Mouse (Mus musculus): ENCODE data around the gene Prx.
"Not testable (repeated sequence)": the region's sequence is repeated elsewhere in the genome, so short reads cannot be mapped to it uniquely, and the experiment has no call there.

The Prx gene

GRCm38 (mm10) chr7:27483860-27484259 is 15.3 kb upstream of the Prx start:
- no peak for DNase-seq (ENCODE audit: low read depth in 1 of 2, low spot score in 2 of 2)

DNA sequence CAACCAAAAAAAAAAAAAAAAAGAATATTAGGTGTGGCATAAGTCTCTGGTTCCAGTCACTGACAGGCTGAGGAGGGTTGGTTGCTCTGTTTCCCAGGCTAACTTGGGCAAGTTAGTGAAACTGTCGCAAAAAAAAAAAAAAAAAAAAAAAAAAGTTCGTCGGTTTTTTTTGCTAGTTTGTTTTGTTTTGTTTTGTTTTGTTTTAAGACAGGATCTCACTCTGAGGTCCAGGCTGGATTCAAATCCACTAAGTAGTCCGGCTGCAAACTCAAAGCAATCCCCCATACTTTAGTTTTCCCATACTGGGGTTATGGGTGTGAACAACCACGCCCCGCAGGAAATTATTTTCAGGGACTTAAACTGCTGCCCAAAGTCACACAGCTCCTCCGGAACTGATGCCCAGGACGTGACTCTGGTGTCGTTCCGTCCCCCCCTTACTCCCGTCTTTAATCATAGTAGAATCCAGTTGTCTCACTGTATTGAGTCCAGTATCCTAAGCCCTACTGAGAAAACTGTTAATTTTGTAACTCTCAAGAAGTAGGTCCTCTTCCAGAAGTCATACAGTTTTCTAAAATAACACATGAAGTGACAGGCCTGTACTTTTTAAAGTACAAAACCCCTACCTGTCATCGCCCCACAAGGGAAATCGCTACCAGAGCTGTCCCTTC is 12.9 kb upstream of the Prx start:
- no peak for DNase-seq (ENCODE audit: low read depth in 1 of 2, low spot score in 2 of 2)

- peak; percentile 99 to 100 for DNase-seq (ENCODE audit: low read depth in 1 of 2, low spot score in 2 of 2)
Observed at GRCm38 (mm10) chr7:27486770-27487697, 12.1 kb upstream of the Prx start, which contains the start of gene Sertad1. Sertad1 (plus strand) TSS chr7:27486910.

GRCm38 (mm10) chr7:27487740-27488268 is 11.3 kb upstream of the Prx start:
- DNase-seq (ENCODE audit: low read depth in 1 of 2, low spot score in 2 of 2) = no peak

GRCm38 (mm10) chr7:27489270-27489869 is 9.8 kb upstream of the Prx start:
- no peak for DNase-seq (ENCODE audit: low read depth in 1 of 2, low spot score in 2 of 2)

DNA sequence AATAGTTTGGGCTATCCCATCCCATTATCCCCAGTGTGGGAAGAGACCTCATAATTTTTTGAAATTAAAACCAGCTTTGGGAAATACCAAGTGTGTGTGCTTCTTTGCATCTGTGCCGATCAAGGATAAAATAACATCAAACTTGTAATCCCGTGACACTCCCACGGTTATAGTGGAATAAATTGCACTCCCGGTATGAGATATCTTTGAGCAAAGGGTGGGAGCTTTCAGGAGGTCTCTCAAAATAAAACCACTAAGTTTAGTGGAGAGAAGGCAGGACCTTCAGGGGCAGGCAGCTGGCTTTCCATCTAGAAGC is 8.9 kb upstream of the Prx start:
- no peak for DNase-seq (ENCODE audit: low read depth in 1 of 2, low spot score in 2 of 2)

DNA sequence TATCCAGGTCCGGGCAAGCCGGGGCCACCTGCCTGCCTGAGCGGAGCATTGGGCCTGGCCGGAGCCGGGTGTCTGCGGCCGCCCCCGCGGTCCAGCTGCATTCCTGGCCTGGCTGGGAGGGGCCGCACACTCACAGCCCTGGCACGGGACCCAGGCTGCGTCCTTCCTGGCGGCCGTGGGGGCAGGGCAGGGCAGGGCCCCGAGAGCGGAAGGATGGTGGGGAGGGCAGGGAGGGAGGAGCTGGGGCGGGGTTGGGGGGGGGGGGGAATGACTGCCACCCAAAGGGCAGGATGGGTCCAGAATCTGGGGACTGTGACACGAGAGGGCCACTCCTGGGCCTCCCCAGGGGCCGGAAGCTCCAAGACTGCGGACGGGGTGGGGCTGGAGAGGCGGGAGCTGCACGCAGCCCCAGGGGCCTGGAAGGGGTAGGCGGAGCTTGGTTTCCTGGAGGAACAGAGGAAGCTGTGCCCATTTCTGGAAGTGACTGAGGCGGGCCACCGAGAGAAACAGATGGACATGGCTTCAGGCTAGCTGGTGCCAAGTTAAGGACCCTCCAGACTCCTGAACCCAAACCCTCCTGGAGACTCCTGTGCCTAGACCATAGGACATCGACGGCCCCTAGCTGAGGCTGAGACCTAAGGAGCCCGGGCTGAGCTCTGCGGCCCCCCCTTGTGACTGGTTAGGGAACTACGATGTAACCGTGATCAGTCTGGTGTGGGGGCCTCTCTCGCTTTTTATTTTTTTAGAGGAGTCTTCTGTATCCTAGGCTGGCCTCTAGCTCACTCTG is 8.4 kb upstream of the Prx start:
- peak; percentile 85 to 86 for DNase-seq (ENCODE audit: low read depth in 1 of 2, low spot score in 2 of 2)

DNA sequence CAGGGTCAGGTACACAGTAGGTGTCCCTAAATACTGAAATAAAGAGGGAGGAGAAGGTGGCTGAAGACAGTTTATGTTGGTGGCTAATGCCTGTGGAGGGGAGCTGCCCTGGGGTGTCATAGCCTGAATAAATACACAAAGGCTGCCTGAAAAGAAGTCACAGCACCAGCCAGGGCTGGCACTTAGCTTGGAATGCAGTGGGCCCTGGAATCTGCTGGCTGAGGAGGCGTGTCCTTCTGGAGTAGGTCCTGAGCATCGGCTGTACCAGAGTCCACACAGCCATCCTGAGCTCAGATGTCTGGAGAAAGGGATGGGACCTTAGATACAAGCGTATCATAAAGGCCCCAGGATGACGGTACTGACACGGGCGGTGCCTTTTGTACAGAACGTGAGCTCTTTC is 7.3 kb upstream of the Prx start:
- DNase-seq (ENCODE audit: low read depth in 1 of 2, low spot score in 2 of 2) = no peak

GRCm38 (mm10) chr7:27493022-27493421 is 6.1 kb upstream of the Prx start:
- no peak for DNase-seq (ENCODE audit: low read depth in 1 of 2, low spot score in 2 of 2)

- no peak for DNase-seq (ENCODE audit: low read depth in 1 of 2, low spot score in 2 of 2)
Observed at GRCm38 (mm10) chr7:27493450-27493849, 5.7 kb upstream of the Prx start.

DNA sequence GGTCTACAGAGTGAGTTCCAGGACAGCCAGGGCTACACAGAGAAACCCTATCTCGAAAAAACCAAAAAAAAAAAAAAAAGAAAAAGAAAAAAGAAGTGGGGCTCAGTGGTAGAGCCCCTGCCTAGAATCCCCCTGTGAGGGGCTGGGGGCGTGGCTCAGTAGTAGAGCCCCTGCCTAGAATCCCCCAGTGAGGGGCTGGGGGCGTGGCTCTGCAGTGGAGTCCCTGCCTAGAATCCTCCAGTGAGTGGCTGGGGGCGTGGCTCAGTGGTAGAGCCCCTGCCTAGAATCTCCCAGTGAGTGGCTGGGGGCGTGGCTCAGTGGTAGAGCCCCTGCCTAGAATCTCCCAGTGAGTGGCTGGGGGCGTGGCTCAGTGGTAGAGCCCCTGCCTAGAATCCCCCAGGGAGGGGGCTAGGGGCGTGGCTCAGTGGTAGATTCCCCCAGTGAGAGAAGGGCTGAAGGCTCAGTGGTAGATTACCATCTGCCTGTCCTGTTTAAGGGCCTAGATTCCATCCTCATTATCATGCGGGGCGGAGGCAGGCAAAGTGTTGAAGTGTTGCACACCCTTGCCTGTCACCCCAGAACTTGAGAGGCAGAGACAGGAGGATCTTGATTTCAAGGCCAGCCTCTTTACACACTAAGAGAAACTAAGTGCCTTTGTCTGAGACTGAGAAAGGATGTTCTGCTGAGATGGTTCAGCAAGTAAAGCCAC is 4.3 kb upstream of the Prx start:
- DNase-seq (ENCODE audit: low read depth in 1 of 2, low spot score in 2 of 2) = not testable (repeated sequence)

- DNase-seq (ENCODE audit: low read depth in 1 of 2, low spot score in 2 of 2) = no peak
Observed at GRCm38 (mm10) chr7:27501620-27502019, 2.5 kb downstream of the Prx start.

GRCm38 (mm10) chr7:27506765-27507370 is 7.7 kb downstream of the Prx start:
- peak in 1 of 2 experiments; percentile 20 for DNase-seq (ENCODE audit: low read depth in 1 of 2, low spot score in 2 of 2)

DNA sequence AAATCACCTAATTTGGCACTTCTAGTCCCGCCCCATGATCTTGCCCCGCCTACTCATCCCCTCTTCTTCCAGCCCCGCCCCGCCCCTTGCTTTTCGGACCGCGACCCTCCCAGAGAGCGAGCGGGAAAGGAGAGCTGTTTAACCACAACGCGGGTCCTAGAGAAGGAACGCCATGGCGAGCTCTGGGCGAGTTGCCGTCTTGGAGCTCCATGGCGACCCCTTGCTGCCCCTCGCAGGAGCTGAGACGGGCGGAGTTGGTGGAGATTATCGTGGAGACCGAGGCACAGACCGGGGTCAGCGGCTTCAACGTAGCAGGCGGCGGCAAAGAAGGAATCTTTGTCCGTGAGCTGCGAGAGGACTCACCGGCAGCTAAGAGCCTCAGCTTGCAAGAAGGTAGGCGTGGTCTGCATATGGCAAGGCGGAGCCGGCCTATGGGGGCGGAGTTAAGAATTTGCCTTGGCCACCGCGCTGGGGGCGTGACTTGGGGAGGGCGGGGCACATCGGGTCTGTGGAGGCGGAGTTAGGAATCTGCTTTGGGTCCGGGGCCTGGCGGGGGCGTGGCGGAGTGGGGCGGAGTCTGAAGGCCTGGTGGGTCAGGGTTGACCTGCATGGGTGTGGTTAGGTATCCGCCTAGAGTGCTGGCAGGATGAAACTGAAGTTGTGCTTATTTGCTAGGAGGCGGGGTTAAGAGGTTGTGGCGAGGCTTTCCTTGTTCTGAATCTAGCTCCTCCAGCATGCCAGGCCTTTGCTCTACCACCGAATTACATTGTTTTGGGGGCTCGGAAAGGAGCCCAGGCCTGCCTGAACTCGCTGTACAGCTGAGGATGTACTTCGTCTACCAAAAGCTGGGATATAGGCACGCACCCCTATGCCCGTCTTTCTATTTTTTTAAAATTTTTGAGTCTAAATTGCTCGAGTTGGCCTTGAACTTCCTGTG is 8.9 kb downstream of the Prx start:
- DNase-seq (ENCODE audit: low read depth in 1 of 2, low spot score in 2 of 2) = peak; percentile 95

- DNase-seq (ENCODE audit: low read depth in 1 of 2, low spot score in 2 of 2) = peak in 1 of 2 experiments; percentile 28
Observed at GRCm38 (mm10) chr7:27508648-27509005, 9.5 kb downstream of the Prx start.

DNA sequence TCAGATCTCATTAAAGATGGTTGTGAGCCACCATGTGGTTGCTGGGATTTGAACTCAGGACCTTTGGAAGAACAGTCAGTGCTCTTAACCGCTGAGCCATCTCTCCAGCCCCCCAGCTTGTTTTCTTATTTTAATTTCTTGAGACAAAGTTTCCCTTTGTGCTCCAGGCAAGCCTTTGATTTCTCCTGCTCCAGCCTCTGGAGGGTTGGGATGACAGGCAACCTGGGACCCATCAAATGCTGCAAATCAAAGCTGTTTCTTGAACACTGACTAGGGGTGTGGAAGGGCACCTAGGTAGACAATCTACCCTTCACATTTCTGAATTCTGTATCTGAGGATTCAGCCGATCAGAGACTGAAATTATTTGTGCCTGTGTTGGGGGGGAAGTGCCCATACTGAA is 11.7 kb downstream of the Prx start:
- no peak for DNase-seq (ENCODE audit: low read depth in 1 of 2, low spot score in 2 of 2)

- DNase-seq (ENCODE audit: low read depth in 1 of 2, low spot score in 2 of 2) = no peak
Observed at GRCm38 (mm10) chr7:27514961-27515360, 15.8 kb downstream of the Prx start.

GRCm38 (mm10) chr7:27518314-27518713 is 19.2 kb downstream of the Prx start:
- no peak for DNase-seq (ENCODE audit: low read depth in 1 of 2, low spot score in 2 of 2)

GRCm38 (mm10) chr7:27520104-27520503 is 21.0 kb downstream of the Prx start:
- DNase-seq (ENCODE audit: low read depth in 1 of 2, low spot score in 2 of 2) = no peak

All from monocyte, adult 2 months (primary cell).